Mouse (Mus musculus) lung, postnatal 25 days (tissue): ENCODE results near the gene Flt3.

ENCODE experiments used
- DNase-seq: peaks from one replicate; pipeline ENCODE4 v3.0.0; 2022; ENCODE audit warnings: low spot score

The Flt3 gene

DNA sequence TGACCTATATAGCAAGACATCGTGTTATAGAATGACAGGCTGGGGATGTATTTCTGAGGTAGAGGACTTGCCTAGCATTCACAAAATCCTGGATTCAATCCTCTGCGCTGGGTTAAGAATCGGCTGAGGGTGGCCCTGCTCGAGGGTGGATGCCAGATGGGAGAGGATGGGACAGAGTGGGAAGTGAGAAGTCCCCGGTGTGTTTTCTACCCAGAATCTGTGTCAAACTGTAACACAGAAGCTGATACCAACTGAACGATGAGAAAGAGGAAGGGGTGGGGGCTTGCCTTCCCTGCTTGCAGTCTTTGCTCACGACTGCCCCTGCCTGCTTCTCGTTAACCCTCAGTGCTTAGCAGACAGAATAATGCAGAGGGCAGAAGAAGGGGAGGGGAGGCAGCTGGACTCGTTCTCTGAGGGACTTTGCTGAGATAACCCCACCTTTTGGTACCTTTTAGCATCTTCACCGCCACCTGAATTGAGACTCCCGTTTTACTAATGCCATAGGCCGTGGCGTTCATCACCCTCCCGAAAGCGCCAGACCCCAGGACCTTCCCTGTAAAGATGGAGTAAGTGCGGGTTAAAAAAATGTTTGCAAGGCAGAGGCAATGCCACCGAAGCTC, 46.0 kb downstream of the Flt3 start:
- DNase-seq = no peak

DNA sequence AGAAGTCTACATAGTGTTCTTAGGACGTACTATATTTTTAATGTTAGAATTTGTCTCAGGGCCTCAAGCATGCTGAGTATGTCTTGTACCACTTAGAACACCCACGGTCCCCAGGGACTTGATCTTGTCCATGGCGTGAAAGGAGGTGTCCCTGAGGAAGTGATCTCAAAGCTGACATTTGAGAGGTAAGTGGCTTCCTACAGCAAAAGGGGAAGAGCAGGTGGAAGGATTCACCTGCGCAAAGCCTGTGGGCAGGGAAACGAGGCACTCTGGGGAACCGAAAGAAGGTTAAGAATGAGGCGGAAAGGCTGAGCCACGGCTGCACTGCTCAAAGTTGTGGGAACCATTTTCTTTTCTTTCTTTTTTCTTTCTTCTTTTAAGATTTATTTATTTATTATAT, 48.4 kb downstream of the Flt3 start:
- DNase-seq = no peak

DNA sequence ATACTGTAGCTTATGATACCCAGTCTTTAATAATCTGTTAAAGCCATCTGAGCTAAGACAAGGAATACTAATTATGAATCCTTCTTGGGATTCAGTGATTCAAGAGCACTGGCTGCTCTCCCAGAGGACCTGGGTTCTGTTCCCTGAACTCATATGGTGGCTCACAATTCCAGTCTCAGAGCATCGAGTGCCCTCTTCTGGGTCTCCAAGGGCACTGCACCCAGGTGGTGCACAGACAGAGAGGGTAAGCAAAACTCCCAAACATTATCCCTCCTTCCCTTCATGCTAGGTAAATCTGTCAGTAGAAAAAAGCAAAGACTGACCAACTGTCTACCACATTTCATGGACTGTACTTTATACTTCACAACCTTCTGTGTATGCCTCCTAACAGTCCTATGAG, 54.3 kb downstream of the Flt3 start:
- DNase-seq = no peak

DNA sequence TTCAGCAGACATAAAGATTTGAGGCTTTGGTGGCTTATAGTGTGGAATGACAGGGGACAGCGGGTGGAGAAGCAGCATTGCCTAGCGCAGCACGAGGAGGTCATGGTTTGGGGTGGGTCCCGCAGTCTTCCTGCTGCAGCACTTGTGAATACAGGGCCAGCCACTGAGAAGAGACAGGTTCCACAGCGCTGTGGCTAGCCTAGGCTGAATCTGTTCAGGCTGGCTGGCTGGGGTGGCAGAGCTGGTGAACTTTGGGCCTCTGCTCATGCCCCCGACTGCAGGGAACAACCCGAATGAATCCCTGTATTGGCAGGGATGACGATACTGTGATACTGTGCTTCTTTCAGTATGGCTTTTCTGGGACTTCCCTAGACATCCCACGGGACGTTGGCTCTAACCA, 56.4 kb downstream of the Flt3 start:
- no peak for DNase-seq

DNA sequence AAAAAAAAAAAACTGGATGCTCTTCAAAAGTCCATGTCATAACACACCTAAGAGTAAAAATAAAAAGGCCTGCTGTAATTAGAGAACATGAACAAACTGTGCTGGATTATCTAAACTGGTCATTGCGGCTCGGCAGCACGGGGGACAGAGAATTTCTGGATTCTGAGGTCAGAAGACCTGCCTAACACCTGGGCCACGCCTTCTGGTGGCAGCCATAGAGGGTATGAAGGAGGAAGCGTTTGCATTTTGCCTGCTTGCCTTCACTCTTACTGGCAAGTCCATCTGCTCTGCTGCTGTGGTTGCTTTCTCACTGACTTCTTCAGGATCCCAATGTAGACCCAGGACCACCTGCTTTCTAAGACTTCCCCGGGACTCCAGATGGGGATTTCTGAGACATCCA, 57.4 kb downstream of the Flt3 start:
- no peak for DNase-seq

DNA sequence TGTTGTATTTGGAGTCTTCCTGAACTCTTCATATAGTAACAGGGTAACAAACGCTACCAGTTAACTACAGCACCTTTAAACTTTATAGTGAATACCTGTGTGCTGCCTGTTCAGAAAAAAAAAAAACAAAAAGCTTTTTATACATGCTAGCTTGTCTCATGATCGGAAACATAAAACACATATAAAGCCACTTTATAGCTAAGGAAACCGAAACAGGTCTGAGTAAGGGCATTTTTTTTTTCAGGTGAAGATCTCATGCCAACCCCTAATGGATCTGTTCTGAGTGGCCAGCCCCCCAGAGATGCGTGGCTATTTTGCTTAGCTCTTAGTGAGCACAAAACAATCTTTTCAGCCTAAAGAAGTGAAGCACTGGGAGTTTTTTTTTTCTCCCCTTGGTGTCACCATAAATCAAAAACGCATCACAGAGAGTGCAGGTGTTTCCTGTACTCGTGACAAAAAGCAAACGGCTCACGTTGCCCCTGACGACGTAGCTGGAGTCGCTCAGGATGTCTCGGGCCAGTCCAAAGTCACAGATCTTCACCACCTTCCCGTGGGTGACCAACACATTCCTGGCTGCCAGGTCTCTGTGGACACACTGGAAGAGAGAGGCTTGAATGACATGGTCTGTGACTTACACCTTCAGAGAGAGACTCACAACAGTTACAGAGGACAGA, 59.4 kb downstream of the Flt3 start:
- peak; percentile 19 for DNase-seq

DNA sequence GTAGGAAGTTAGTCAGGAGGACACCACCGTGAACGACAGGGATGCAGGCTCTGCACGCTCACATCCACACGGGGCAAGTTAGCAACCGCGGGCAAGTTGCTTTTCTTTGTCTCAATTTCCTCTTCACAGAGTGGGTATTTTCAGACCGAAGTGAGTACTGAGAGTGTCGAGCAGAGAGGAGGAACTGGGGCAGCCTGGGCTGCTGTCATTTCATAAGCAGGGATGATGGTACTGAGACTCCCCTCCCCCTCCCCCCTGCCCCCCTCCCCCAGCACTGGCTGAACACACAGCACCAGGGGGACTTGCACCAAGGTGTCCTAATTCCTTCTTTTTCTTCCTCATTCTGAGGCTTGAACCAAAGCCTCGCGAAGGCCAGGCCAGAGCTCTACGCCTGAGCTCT, 60.7 kb downstream of the Flt3 start:
- peak; percentile 18 for DNase-seq

DNA sequence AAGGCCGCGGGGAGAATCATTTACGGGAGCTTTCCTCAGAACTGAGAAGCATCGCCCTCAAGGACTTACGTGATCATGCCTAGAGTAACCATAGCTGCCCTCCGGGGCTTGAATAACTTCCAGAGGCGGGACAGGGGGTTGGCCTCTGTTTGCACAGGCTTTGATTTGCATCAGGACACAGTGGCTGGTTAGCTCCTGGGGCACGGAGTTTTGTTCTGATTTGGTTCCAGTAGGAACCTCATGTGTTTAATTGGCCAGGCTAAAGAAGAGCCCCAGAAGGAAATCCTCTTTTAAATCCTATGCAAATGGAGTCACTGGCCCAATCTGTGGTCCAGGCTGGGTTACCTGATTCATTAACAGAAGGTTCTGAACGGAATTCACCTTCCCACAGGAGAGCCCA, 61.3 kb downstream of the Flt3 start:
- DNase-seq = no peak

DNA sequence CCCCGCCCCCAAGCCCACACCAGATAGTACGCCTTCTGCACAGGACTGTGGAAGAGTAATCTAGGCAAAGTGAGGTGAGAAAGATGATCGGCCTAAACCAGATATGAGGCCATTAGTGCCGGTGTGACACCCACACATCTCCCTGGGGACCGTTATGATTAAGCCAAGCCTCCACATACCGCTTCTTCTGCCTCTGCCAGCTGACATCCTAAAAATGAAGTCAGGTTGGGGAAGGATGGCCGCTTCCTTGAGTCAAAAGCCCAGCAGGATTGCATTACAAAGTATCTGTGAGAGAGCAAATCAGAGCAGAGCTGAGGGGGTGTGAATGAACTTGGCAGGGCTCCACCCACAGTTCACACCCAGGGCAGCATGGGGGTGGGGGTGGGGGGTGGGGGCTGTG, 67.6 kb downstream of the Flt3 start:
- no peak for DNase-seq

DNA sequence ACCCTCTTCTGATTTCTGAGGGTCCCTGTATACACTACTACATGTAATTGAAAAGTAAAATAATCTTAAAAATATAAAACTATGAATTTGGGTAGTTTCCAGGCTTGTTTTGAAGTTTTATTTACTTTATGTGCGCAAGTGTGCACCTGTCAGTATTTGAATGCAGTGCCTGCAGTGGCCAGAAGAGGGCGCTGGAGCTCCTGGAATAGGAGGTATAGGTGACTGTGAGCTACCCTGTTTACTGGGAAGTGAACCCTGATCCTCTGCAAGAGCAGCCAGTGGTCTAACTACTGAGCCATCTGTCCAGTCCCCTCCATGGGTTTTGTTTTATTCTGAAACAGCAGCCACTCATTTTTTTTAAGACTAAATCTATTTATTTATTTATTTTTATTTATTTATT, 68.7 kb downstream of the Flt3 start:
- peak; percentile 28 for DNase-seq

DNA sequence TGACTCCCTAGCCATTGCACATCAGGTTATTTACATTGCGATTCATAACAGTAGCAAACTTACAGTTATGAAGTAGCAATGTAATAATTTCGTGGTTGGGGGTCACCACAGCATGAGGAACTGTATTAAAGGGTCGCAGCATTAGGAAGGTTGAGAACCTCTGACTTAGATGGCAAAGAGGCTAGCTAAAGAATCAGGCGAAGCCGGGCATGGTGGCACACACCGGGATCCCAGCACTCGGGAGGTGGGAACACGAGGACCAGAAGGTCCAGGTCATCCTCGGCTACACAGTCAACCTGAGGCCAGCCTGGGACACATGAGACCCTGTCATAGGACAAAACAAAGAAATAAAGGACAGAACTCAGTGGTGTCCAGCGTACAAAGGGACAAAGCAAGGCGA, 70.3 kb downstream of the Flt3 start:
- no peak for DNase-seq

DNA sequence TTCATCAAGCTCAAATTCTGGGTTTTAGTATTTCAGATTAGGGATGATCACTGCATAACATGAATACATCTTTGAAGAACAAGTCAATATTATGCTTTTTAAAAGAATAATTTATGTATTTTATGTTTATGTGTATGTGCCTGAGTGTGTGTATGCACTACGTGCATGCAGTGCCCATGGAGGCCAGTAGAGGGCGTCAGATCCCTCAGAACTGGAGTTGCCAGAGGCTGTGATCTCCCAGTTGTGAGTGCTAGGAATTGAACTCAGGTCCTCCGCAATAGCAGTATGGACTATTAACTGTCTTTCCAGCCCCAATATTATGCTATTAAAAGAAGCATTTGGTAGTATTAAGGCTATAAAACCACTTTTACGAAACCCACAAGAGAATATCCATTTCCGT, 72.7 kb downstream of the Flt3 start:
- no peak for DNase-seq

DNA sequence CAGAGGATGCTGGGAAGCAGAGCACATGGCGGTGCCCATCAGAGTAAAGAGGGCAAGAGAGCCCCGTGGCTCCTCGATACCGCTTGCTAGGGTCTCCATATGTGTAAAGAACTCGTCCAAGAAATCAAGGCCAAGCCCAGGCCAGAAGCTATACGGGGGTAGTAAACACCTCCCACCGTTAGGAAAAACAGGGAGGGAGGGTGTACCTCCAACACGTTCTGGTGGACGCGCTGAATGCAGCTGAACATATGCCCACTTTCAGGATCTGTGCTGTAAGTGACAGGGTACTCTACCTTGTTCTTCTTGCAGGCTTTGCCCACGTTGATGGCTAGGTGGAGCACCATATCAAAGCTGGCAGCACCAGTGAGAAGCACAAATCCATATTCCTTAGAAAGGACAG, 74.4 kb downstream of the Flt3 start:
- no peak for DNase-seq

DNA sequence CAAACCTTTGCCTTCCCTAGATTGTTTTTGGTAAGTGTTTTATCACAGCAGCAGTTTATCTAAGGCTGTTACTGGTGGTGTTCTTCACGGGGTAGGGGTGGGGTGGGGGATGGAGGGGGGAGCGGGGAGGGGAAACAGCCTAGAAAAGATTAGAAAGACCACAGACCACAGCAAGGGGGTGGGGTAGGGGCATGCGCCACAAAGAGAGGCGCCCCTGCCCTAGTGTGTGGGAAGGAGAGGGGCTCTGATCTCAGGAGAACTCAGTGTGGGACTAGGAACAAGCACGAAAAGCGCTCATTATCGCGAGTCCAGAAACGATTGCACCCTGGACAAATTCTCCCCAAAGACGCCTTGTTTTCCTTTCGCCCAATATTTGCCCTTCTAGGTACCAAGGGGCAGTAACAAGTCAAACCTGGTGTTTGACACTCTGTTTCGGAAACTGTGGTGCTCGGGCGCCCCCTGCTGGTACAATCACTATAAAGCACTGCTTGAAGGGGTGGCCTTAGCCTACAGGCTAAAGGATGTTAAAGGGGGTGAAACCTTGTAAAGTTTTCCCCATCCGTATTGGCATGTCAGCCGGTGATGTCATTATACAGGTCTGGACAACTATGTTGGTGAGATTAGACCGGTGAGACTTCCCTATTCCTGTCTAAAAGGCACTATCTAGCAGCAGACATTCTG, 76.9 kb downstream of the Flt3 start:
- DNase-seq = peak; percentile 62

DNA sequence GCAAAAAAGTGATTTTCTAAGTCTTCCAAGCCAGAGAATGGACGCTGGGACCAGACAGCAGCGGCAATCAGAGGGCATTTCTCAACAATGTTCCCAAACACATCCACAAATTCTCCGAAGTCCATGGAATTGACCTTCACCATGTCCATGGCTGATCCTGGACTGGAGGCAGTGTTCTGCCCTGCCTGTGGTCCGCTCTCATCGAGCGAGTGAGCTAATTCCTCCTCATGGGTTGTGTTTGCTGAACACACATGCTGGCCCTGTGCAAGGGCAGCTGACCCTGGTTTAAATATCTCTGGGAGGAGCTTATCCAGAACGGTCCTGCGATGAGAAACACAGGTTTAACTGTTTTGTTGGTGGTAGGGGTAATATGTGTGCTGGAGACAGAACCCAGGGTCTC, 78.1 kb downstream of the Flt3 start, which contains the start of gene Urad:
TSS of gene Urad (minus strand) at position 258 of the 400 bp plus-strand sequence.
- DNase-seq = no peak

DNA sequence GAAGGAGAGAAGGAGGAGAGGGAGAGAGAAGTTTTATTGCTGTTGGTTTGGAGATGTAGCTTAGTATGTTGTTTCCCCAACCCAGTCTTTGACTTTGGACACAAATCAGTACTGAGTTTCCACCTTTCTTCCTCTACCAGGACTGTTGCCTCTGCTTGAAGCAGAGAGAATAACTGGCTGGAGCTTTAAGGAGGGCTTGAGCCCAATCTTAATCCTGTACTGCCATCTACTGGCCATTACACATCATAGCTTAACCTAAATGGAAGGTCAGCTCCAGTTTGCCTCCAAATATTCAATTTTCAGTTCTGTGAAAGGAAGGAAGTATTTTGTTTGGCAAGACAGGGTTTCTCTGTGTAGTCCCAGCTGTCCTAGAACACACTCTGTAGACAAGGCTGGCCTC, 80.6 kb downstream of the Flt3 start:
- peak; percentile 50 for DNase-seq

DNA sequence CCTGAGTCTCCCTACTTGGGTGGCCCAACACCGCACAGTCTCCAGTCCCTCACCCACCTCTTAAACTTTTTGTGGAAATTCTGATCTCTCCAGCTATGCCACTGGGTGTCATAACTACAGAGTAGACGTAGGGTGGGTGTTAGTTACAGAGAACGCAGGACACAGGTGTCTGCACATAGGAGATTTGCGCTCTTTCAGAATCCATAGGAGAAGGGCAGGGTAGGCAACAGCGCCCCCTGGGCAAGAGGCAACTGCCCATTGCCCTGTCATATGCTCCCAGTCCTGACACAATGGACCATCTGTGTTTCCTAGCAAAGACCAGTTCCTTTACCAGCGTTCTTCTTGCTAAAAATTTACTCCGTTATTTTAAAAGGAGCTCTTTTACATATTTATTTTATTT, 82.3 kb downstream of the Flt3 start:
- no peak for DNase-seq

DNA sequence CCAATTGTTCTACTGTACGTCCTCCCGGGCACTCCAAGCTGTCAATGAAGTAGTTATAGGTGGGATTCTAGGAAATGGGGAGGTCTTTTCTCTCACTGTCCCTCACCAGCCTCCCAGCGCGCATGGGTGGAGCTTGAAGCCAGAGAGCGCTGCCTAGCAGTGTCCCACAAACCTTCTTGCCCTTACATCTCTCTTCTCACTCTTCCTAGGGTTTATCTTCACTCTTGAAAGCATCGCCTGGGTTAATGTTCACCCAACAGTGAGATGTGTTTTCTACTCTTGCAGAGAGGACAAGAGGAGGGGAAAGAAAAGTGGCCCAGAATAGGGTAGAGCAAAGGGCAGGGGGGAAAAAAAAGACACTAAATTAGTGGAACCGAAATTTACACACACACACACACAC, 83.0 kb downstream of the Flt3 start:
- no peak for DNase-seq

DNA sequence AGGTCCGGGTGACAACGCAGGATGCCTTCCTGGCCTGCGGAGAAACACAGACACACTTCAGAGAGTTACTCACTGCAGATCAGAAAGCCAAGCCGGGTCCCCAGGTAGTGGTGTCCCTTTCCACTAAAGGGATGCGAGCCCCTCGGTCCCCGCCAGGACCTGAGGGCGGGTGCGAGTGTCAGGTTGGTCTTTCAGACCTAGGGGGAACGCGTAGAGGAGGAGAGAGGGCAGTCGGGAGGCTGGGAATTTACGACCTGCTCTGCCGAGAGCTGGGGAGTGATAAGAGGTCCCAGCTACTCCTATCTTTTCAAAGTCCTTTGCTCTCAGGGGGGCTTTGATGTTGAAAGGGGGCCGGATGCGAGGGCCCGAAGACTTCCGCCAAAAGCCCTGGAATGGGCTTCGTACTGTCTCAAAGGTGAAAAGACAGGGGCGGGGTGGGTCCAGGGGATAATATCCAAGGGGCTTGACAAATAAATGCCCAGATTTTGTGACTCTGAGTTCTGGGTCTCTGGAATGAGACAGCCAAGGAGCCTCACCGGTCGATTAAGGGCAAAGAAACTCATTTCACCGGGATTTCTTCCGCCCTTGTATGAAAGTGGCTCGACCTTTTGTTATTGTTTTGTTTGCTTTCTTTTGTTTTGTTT, 84.7 kb downstream of the Flt3 start:
- DNase-seq = no peak

DNA sequence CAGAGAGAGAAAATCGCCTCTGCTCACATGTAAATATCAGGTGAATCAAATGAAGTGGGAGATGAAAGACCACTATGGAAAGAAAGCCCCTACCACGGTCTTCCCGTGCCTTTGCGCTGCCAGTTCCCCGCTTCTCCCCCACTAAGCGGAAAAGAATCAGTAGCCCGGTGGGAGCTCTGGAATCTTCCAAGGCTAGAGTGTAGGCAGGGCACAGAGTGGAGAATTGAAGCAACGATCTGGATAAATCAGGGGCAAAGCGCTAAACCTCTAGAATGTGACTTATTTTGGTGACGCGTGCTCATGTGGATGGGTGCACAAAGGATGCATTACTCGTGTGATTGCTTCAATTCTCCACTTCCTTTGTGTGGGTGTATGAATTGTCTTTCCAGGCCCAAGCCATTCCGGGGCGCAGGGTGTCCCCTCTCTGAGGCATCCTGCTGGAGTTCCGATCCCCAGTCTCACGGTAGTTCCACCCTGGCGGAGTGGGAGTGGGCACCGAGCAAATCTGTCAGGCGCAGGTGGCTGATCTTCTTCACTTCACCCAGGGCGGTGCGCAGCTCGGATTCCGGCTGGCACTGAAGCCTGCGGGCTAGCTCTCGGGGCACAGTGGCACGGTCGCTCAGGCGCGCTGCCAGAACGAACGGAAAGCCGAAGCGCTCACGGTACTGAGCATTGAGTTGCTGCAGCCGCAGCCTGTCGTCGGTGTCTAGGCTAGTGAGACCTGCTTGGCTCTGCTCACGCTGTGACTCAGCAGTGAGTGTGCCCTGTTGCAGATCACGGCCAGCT, 85.5 kb downstream of the Flt3 start:
- no peak for DNase-seq

DNA sequence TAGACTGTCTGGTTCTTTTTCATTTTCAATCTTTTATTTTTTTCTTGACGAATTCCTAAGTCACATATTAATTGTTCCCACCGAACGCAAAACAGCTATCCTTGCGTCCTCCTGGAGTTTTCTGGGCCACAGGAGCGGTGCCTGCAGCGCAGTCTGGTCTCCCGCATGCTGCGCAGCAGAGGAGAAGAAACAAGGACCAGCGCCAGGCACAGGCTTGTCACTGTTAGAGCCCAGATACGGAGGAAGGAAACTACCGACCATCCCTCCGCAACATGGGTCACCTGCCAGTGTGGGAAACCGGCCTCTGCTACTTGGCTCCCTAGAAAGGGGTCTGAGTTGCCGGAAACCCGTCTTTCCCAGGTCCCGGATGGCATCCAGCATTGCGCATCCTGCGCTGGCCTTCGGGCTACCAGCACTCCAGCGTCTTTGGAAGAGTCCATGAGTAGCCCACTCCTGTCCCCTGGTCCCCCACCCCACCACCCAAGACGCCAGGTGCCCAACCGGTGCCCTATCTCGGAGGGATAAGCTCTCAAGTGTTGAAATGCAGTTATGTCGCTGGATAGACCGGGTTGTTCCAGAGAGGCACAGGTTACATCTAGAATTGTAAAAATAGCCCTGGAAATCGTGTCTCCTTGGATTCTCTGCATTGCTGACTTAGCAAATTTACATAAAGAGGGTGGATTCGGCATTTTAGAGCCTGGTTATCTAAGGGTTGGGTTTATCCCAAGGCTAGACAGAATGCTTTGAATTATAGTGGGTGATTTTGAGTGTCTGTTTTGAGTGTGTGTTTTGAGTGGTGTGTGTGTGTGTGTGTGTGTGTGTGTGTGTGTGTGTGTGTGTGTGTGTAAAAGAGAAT, 87.2 kb downstream of the Flt3 start:
- DNase-seq = no peak
